Mouse (Mus musculus) splenic B cell, adult 2 months (primary cell): ENCODE data around the gene Bnc2.

Experiments
- DNase-seq: peaks from one replicate; pipeline ENCODE4 v3.0.0-alpha.2; 2011; ENCODE audit warnings: low read depth, low spot score
- H3K27me3 ChIP-seq: 2 replicates; pipeline ENCODE4 v1.6.1; 2012; ENCODE audit warnings: mild to moderate bottlenecking, low read length, moderate library complexity, mixed read lengths; ENCODE audit not compliant: control insufficient read depth, poor library complexity, insufficient read depth, severe bottlenecking
- H3K36me3 ChIP-seq: 2 replicates; pipeline ENCODE4 v1.6.1; 2012; ENCODE audit warnings: mild to moderate bottlenecking, low read length, moderate library complexity, mixed read lengths; ENCODE audit not compliant: control insufficient read depth, poor library complexity, insufficient read depth, severe bottlenecking

Bnc2 gene

DNA sequence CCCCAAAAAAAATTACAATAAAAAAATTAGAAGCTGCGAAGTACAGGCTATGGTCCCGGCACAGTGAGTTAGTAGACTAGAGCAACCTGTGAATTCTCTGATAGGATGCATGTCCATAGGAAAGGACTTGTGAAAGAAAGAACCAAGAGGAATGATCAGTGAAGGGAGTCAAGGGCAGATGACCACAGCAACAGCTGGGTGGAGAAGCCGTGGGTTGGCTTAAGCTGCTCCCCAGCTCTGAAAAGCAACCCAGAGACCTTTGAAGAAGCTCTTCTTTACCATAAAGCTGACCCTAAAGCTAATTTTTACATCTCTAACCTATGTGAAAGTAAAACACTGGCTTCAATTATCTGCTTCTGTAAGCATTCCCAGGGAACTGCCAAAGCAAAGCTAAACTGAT lies 222.4 kb downstream of the Bnc2 start:
- no peaks in the 10 kb centered on the region for H3K36me3 ChIP-seq
- DNase-seq = no peak
- no peaks in the 10 kb centered on the region for H3K27me3 ChIP-seq

DNA sequence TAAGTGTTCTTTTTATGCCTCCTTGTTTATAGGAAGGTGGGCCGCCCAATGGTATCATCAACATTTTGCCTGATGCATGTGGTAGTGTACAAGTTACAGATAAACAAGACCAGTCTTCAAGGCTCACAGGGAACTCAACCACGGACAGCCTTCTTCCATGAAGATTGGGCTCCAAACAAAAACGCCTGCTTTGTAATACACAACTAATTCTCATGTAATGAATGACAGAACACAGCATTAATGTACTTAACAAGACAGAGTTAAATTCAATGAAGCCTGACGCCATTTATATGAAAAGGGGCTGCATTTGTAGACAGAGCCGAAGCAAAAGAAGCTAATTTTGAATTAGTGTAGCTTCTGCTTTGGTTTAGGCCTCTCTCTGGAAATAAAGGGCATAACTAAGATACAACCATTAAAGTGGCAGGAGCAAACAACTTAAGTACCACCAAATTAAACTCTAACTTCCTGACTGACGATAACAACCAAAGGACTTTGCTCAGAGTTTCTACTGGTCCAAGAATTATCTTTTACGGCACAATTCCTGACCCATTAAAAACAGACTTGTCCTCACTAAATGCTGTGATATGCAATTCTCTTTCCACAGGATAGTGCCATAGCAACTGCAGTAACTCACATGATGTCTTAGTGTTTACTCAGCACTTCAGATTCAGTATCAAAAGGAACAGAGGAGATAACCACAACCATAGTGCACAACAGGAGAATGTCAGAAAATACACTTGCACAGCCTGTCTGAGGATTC lies 225.6 kb downstream of the Bnc2 start:
- no peak for DNase-seq
- Histone ChIP-seq H3K27me3 (no peaks in the 10 kb centered on the region), H3K36me3 (no peaks in the 10 kb centered on the region)

DNA sequence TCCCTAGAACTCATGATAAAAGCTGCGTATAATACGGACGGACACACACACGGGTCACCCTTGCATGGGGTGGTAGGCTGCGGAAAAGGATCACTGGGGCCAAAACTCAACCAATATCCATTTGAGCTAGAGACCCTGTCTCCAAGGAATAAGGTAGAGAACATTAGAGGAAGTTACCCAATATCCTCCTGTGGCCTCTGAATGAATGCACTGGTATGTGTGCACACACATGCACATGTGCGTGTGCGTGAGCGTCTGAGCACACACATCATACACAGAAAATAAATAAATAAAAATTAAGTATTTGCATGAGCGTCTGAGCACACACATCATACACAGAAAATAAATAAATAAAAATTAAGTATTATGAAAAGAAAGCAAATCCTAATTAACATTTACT lies 241.8 kb downstream of the Bnc2 start:
- DNase-seq = no peak
- no peaks in the 10 kb centered on the region for H3K27me3 ChIP-seq
- no peaks in the 10 kb centered on the region for H3K36me3 ChIP-seq

DNA sequence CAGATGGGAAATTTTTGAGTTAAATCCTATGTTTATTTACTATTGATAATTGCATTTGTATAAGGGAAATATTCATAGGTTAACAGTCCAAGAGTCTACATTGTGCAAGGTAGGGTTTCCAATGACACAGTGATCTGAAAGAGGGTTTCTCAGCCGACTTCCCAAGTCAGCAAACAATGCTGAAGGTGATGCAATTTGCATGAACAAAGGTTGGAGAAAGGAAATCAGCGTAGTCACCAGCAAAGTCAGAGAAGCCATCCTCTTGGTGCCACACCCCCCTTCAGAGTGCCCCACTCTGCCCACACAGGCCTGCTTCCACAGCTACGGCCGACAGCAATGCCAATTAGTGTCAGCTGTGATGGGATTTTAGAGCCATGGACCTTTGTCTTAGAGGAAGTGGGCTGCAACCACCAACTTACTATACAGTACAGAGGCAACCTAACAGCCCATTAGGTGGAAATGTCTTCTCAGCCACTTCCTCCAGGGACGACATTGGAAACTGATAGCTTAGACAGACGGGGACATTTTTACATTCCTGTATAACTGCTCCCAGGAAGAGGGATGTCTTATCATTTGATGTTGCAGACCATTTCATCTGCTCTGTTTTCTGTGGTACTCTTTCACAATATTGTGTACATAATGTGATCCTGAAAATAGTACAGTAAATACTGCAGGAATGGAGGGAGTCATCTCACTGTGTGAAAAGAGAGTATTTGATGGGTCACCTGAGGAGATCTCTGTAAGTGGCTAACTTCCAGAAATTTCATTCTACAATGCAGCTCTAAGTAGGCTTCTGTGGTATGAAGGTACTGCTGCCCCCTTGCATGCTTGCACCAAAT lies 243.2 kb downstream of the Bnc2 start:
- Histone ChIP-seq H3K36me3 (no peaks in the 10 kb centered on the region), H3K27me3 (no peaks in the 10 kb centered on the region)
- no peak for DNase-seq

DNA sequence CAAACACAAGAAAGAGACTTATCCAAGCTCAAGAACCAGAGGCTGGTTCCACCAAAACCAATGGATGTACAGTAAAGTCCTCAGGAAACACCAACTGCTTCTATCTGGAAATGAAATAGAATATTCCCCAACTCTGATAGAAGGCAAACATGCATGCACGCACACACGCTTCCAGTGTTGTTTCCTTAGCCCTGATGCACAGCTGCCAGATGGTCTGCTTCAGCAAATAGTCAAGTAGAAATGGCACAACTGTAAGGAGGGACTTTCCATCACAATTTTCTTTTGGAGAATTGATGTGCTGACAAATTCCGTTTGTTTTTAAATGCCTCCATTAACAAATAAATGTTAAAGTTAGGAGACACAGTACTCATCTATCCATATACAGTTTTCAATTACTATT lies 247.1 kb downstream of the Bnc2 start:
- no peak for DNase-seq
- H3K36me3 ChIP-seq = no peaks in the 10 kb centered on the region
- H3K27me3 ChIP-seq = no peaks in the 10 kb centered on the region

DNA sequence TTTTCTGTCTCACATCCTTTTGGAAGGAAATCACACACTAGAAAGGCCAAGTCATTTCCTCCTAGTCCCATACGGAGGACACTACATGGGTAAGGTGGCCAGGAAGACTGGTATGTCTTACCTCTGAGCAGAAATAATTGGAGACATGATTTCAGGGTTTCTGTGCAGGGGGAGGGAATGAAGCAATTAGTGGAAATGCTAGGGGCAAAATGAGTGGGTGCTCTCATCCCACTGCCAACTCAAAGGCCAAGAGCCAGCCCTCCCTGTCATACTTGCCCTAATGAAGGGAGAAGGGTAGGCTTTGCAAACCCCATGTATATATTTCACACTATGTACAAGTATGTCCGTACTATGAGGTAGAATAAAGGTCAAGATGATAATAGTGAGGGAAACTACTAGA lies 263.6 kb downstream of the Bnc2 start:
- Histone ChIP-seq H3K36me3 (no peaks in the 10 kb centered on the region), H3K27me3 (no peaks in the 10 kb centered on the region)
- no peak for DNase-seq

DNA sequence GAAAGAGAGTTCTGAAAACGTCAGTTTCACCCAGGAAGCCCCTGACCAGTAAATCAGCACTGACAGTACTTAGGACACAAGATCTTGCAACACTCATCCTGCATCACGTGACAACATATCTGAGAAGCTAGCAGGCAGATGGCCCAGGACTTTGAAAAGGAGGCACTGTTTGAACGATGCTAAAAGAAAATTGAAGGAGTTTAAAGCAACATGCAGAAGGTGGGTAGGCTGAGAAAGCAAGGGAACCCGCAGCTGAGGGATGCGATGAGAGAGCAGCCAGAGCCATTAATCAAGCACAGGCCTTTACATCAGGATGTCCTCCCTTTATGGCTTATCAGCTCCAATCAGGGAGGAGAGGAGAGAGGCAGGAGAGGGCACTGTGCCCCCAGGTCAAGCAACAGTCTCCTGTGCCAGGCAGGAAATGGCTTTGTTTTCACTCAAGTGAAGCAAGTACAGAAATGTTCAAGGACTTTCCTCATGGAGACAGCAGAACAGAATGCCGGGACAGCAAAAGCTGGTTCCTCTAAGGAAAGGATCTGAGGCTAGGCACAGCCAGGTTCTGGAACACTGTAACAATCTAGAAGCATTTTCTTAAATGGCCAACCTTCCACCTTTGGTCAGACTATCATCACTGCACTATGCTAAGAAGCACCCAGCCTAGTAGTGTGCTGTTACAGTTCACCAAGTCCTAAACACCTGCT lies 267.6 kb downstream of the Bnc2 start:
- DNase-seq = no peak
- Histone ChIP-seq H3K27me3 (no peaks in the 10 kb centered on the region), H3K36me3 (no peaks in the 10 kb centered on the region)

DNA sequence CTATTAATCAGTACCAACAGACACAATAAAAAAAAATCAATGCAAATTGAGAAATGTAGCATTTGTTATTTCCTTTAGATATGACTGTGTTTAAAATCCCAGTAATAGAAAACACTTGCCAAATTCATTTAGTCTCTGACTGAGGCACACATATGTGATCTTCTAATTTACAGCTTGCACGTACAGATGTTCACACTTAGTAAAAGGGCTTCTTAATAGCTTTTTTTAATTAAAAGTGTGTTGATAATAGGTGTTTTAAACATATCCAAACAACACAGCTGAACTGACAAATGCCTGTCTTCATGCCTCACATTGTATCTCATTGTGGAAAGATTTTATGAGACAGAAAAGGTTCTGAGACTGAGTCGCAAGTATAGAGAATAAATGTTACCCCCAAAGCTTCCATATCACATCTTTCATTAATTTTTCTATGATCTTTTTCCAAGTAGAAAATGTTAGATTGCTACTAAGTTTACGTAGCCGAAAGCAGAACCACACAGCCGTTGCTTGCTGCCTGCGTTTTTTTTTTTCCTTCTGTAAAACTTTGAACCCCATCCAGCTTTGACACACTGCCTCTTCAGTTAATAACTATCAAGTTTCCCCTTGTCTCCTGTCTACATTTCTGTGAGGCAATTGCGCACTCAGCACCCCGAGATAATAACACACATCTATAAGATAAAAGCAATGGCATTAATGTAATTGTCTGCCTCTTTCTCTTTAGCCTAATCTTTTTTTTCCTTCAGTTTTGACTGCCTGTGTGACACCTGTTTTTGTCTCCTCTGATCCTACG lies 271.5 kb downstream of the Bnc2 start:
- H3K27me3 ChIP-seq = no peaks in the 10 kb centered on the region
- DNase-seq = no peak

DNA sequence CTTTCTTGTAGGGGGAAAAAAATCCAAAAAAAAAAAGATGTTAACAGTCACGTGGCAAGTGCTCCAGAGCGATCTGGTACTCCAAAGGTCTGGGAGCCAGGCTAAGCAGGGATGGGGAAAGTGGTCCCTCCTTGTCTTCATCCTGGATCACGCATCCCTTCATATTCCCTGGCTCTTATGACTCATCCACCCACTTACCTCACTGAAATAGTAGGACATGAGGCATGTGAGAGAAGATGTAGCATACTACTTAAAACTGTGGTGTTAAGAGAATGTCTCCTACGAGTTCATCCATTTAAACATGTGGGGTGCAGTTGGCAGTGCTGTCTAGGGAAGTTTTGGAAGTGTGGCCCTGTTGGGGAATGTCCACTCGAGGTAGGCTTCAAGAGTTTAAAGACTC lies 286.1 kb downstream of the Bnc2 start:
- no peak for DNase-seq
- no peaks in the 10 kb centered on the region for H3K27me3 ChIP-seq
- no peaks in the 10 kb centered on the region for H3K36me3 ChIP-seq

More for the DNA sequence above, 271.5 kb downstream of the Bnc2 start:
- H3K36me3 ChIP-seq = no peaks in the 10 kb centered on the region

DNA sequence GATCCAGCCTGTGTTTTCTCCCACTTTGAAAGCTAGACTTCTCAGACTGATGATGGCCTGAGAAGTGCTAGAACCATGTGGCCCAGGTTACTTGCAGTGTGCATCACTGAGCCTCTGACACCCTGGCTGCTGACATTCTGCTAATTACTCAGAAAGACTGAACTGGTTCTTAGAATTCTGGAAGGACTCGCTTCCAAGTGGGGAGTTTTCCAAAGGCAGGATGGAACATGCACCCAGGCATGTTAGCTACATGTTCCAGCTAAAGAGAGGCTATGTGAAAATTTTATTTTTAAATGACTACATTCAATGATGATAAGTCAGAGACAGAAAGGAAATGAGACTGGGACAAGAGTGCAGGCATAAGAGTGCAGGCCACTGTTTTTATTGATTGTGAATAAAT lies 289.9 kb downstream of the Bnc2 start:
- no peaks in the 10 kb centered on the region for H3K36me3 ChIP-seq
- no peak for DNase-seq

DNA sequence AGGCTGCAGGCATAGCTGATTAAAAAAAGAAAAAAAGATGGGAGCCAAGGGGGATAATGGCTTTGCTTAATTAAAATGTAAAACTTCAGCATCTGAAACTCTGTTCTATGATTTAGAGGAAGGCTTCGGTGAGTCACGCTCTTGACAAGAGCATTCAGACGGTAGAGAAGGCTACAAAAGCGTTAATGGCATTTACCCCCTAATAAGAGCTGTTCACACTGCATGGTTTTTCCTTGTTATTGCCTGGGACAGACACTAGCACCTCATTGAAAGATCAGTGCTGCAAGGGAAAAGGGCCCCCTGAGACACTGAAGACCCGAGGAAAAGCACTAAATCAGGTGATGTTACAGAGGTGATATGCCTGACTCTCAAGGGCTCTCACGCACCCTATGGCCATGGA lies 295.8 kb downstream of the Bnc2 start:
- Histone ChIP-seq H3K36me3 (no peaks in the 10 kb centered on the region), H3K27me3 (no peaks in the 10 kb centered on the region)
- no peak for DNase-seq

More for the DNA sequence above, 289.9 kb downstream of the Bnc2 start:
- no peaks in the 10 kb centered on the region for H3K27me3 ChIP-seq

DNA sequence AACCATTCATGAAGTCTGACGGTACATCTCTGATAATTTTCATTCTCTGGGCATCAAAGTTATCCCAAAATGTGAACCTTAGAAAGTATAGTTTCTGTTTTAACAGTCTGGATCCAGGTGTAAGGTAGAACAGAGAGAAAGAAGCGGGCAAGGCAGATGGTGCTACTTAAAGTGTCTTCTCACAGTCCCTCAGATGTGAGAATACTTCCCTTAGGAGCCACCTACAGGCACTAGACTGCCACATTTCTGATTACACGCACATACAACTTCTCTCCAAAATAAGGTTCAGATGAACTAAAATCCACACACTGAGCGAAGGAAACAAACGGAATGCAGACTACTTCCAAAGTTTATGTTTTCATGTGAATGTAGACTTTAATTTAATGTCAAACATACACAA lies 297.6 kb downstream of the Bnc2 start:
- DNase-seq = no peak
- H3K27me3 ChIP-seq = no peaks in the 10 kb centered on the region
- H3K36me3 ChIP-seq = no peaks in the 10 kb centered on the region

DNA sequence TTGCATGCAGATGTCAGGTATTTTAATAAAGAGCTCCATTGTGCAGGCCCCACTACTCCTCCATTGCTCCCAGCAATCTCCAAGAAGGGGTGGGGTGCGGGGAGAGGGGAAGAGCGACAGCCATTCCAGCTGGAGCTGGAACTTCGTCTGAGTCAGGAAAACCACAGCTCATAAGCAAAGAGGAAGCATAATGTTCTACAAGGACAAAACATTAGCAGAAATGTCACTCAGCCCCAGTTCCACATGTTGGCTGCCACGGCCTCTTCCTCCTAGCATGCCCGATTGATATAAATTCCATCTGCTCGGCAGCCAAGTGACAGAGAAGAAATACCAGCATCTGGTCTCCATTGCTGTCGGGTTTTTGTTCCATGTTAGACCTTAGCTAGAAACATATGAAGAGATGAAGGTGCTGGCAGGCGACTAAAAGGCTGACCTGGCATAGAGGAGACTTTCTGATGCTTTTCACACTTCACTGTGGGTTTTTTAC lies 312.7 kb downstream of the Bnc2 start:
- H3K27me3 ChIP-seq = no peaks in the 10 kb centered on the region
- DNase-seq = no peak

DNA sequence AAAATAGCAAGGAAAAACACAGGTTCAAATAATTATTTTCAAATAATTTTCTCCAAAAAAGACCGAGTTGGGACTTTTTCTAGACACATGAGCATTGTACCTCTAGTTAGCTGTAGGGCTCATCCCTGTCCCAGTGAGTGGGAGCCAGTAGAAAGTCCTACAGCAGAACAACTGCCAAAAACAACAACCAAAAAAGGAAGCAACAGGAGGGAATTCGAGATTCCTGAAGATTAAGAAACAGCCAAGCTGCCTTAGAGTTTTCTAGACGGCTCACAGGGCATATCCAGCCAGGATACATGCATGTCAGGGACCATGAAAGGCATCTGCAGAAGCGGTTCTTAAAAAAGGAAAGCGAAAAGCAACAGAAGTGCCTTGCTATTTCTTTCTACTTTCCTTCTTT lies 313.9 kb downstream of the Bnc2 start:
- Histone ChIP-seq H3K36me3 (no peaks in the 10 kb centered on the region), H3K27me3 (no peaks in the 10 kb centered on the region)
- DNase-seq = no peak

More for the DNA sequence above, 312.7 kb downstream of the Bnc2 start:
- no peaks in the 10 kb centered on the region for H3K36me3 ChIP-seq
